8 mouse cellular contexts compared by ENCODE assay signal in the genomic region with DNA sequence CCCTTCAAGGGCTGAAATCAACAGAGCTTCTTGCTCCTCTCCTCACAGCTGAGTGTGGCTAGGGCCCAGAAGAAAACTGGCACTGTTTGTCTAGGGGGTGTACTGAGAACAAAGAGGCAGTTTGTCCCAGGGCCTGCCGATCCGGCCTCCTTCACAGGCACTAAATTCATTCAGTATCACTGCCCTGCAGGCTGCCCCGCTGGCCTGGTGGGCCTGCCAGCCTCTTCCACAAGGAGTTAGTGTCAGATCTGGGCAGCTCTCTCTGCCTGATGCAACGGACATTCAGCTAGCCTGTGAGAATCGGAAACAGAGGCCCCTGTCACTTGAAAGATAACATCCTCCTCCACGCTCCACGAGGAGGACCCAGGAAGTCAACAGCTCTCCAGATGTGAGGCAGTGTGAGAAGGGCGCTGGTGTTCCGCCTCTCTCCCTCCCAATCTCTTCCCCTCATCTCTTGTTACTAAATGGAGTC.
DNase-seq lines count a peak whose midpoint lies in the region; ATAC-seq lines count a peak whose summit lies in the region.

No protein-coding gene starts in this region.

- H3K36me3 ChIP-seq in midbrain, embryonic 12.5 days: no peaks in the 10 kb centered on the region
- no peaks in the 10 kb centered on the region for H3K36me3 ChIP-seq in midbrain, embryonic 10.5 days
- no peaks in the 10 kb centered on the region for H3K36me3 ChIP-seq in forebrain, embryonic 14.5 days (ENCODE audit: control insufficient read depth, insufficient read depth, low read length)
- H3K36me3 ChIP-seq in hindbrain, embryonic 12.5 days: no peaks in the 10 kb centered on the region
- no peaks in the 10 kb centered on the region for H3K36me3 ChIP-seq in limb, embryonic 11.5 days (ENCODE audit: control insufficient read depth, insufficient read depth, low read length)
- H3K36me3 ChIP-seq in neural tube, embryonic 11.5 days (ENCODE audit: control insufficient read depth, insufficient read depth, low read length): no peaks in the 10 kb centered on the region

- 55% methylated on average over 9 of the region's 9 CpGs for WGBS in midbrain, embryonic 12.5 days
- WGBS in midbrain, embryonic 10.5 days: 67% methylated on average over 9 of the region's 9 CpGs
- WGBS in forebrain, embryonic 14.5 days: 49% methylated on average over 9 of the region's 9 CpGs
- 50% methylated on average over 9 of the region's 9 CpGs for WGBS in hindbrain, embryonic 12.5 days
- WGBS in limb, embryonic 11.5 days: 43% methylated on average over 9 of the region's 9 CpGs
- 40% methylated on average over 9 of the region's 9 CpGs for WGBS in neural tube, embryonic 11.5 days

- DNase-seq in midbrain, embryonic 10.5 days (ENCODE audit: low spot score): no peak
- DNase-seq in forebrain, embryonic 14.5 days (ENCODE audit: low spot score): peak; percentile 47
- DNase-seq in limb, embryonic 11.5 days (ENCODE audit: low spot score): peak; percentile 27
- DNase-seq in neural tube, embryonic 11.5 days (ENCODE audit: low spot score): peak; percentile 33
- DNase-seq in c-Kit-positive CD71-positive TER-119-positive erythroid progenitor cells, embryonic 14.5 days (ENCODE audit: low spot score): no peak
- no peak for DNase-seq in spleen, postnatal 4 days (ENCODE audit: low spot score in 2 of 2)

- no peak overlapping the region for H3K9ac ChIP-seq in midbrain, embryonic 12.5 days (replicated peaks)
- 0 out of 2 replicates have a peak overlapping the region, but pooled peaks have one; percentile 25 for H3K9ac ChIP-seq in forebrain, embryonic 14.5 days (ENCODE audit: low read length)
- no peak overlapping the region for H3K9ac ChIP-seq in hindbrain, embryonic 12.5 days
- H3K9ac ChIP-seq in limb, embryonic 11.5 days (ENCODE audit: low read length): no peak overlapping the region
- H3K9ac ChIP-seq in neural tube, embryonic 11.5 days (ENCODE audit: low read length): no peak overlapping the region

- ATAC-seq in midbrain, embryonic 12.5 days (ENCODE audit: low FRiP score, low read depth): no peak
- peak; percentile 54; the same call in 1 of the 2 replicates for ATAC-seq in forebrain, embryonic 14.5 days
- ATAC-seq in hindbrain, embryonic 12.5 days (ENCODE audit: low FRiP score): no peak
- ATAC-seq in limb, embryonic 11.5 days (ENCODE audit: insufficient number of reproducible peaks, low FRiP score, low TSS enrichment, low read depth): no peak
- no peak for ATAC-seq in neural tube, embryonic 11.5 days (ENCODE audit: insufficient read depth, low FRiP score, low TSS enrichment)

- no peak overlapping the region for H3K4me3 ChIP-seq in midbrain, embryonic 12.5 days
- no peak overlapping the region for H3K4me3 ChIP-seq in midbrain, embryonic 10.5 days
- no peak overlapping the region for H3K4me3 ChIP-seq in forebrain, embryonic 14.5 days (ENCODE audit: low read depth, low read length)
- no peak overlapping the region for H3K4me3 ChIP-seq in hindbrain, embryonic 12.5 days
- no peak overlapping the region for H3K4me3 ChIP-seq in limb, embryonic 11.5 days (ENCODE audit: low read depth, low read length)
- no peak overlapping the region for H3K4me3 ChIP-seq in neural tube, embryonic 11.5 days (ENCODE audit: low read depth, low read length)

- H3K27me3 ChIP-seq in midbrain, embryonic 12.5 days: 0 out of 2 replicates have a peak, but pooled peaks cover 3% of the 10 kb centered on the region
- H3K27me3 ChIP-seq in midbrain, embryonic 10.5 days (ENCODE audit: low read depth, poor library complexity, severe bottlenecking): no peaks in the 10 kb centered on the region
- no peaks in the 10 kb centered on the region for H3K27me3 ChIP-seq in forebrain, embryonic 14.5 days (replicated peaks; ENCODE audit: control insufficient read depth, insufficient read depth, low read length)
- H3K27me3 ChIP-seq in hindbrain, embryonic 12.5 days: no peaks in the 10 kb centered on the region
- no peaks in the 10 kb centered on the region for H3K27me3 ChIP-seq in limb, embryonic 11.5 days (ENCODE audit: control insufficient read depth, insufficient read depth, low read length)
- no peaks in the 10 kb centered on the region for H3K27me3 ChIP-seq in neural tube, embryonic 11.5 days (ENCODE audit: control insufficient read depth, insufficient read depth, low read length)

- 0 out of 2 replicates have a peak overlapping the region, but pooled peaks have one; percentile 10 for H3K27ac ChIP-seq in midbrain, embryonic 12.5 days (replicated peaks)
- no peak overlapping the region for H3K27ac ChIP-seq in midbrain, embryonic 10.5 days (replicated peaks)
- H3K27ac ChIP-seq in forebrain, embryonic 14.5 days (ENCODE audit: low read depth, low read length): no peak overlapping the region
- H3K27ac ChIP-seq in hindbrain, embryonic 12.5 days: peak overlapping the region; percentile 58
- no peak overlapping the region for H3K27ac ChIP-seq in limb, embryonic 11.5 days (replicated peaks; ENCODE audit: low read depth, low read length)
- no peak overlapping the region for H3K27ac ChIP-seq in neural tube, embryonic 11.5 days (ENCODE audit: low read depth, low read length)

- H3K4me2 ChIP-seq in midbrain, embryonic 12.5 days (replicated peaks): no peak overlapping the region
- H3K4me2 ChIP-seq in forebrain, embryonic 14.5 days (ENCODE audit: low read length): no peak overlapping the region
- H3K4me2 ChIP-seq in hindbrain, embryonic 12.5 days (replicated peaks): no peak overlapping the region
- H3K4me2 ChIP-seq in limb, embryonic 11.5 days (ENCODE audit: low read depth, severe bottlenecking): no peak overlapping the region
- H3K4me2 ChIP-seq in neural tube, embryonic 11.5 days (ENCODE audit: low read depth): no peak overlapping the region

- H3K9me3 ChIP-seq in midbrain, embryonic 12.5 days: no peaks in the 10 kb centered on the region
- H3K9me3 ChIP-seq in midbrain, embryonic 10.5 days (replicated peaks): peaks cover 5% of the 10 kb centered on the region; the same call in 1 of the 2 replicates
- no peaks in the 10 kb centered on the region for H3K9me3 ChIP-seq in forebrain, embryonic 14.5 days (replicated peaks; ENCODE audit: control insufficient read depth, low read length)
- H3K9me3 ChIP-seq in hindbrain, embryonic 12.5 days (replicated peaks): 0 out of 2 replicates have a peak, but pooled peaks cover 4% of the 10 kb centered on the region
- H3K9me3 ChIP-seq in limb, embryonic 11.5 days (ENCODE audit: control insufficient read depth, low read length): no peaks in the 10 kb centered on the region
- H3K9me3 ChIP-seq in neural tube, embryonic 11.5 days (ENCODE audit: control insufficient read depth, low read length): no peaks in the 10 kb centered on the region

- H3K4me1 ChIP-seq in midbrain, embryonic 12.5 days: 0 out of 2 replicates have a peak, but pooled peaks cover 3% of the 10 kb centered on the region
- peaks cover 3% of the 10 kb centered on the region; the same call in 1 of the 2 replicates for H3K4me1 ChIP-seq in midbrain, embryonic 10.5 days
- no peaks in the 10 kb centered on the region for H3K4me1 ChIP-seq in forebrain, embryonic 14.5 days (ENCODE audit: control insufficient read depth, insufficient read depth, low read length)
- H3K4me1 ChIP-seq in hindbrain, embryonic 12.5 days: no peaks in the 10 kb centered on the region; the same call in 1 of the 2 replicates
- H3K4me1 ChIP-seq in limb, embryonic 11.5 days (ENCODE audit: control insufficient read depth, insufficient read depth, low read length): no peaks in the 10 kb centered on the region
- no peaks in the 10 kb centered on the region for H3K4me1 ChIP-seq in neural tube, embryonic 11.5 days (ENCODE audit: control insufficient read depth, insufficient read depth, low read length)

Comparison
In these comparisons a context has a peak if more than half of its experiments do, and no peak if none do; other contexts are left out.
1. H3K27ac ChIP-seq: peak in midbrain, embryonic 12.5 days (single experiment) and hindbrain, embryonic 12.5 days (single experiment); none in midbrain, embryonic 10.5 days (single experiment), forebrain, embryonic 14.5 days (single experiment), limb, embryonic 11.5 days (single experiment) and neural tube, embryonic 11.5 days (single experiment).
2. DNase-seq: peak in forebrain, embryonic 14.5 days (single experiment), limb, embryonic 11.5 days (single experiment) and neural tube, embryonic 11.5 days (single experiment); none in midbrain, embryonic 10.5 days (single experiment), c-Kit-positive CD71-positive TER-119-positive erythroid progenitor cells, embryonic 14.5 days (single experiment) and spleen, postnatal 4 days (0 of 2).